Mouse (Mus musculus) liver, embryonic 13.5 days (tissue): ENCODE measurements around the gene Trim44. TPM values are rescaled to one million over a fixed set of nuclear protein-coding genes. Genes with fewer than 3 reads are reported as not detected.

Experiments used
- ATAC-seq: fragments of 200-750 bp; cut with Nextera tagmentation; 2 replicates; pipeline ENCODE4 v1.8.0; 2017; ENCODE audit warnings: low read depth, mild to moderate bottlenecking, moderate number of reproducible peaks, moderate library complexity
- DNase-seq: peaks from one replicate; pipeline ENCODE4 v3.0.0; 2022
- H3K27ac ChIP-seq: fragments of 300-500 bp; sonication (generic); 2 replicates; pipeline ENCODE4 v1.5.1; 2015; ENCODE audit warnings: moderate library complexity, mild to moderate bottlenecking, inconsistent platforms
- H3K27me3 ChIP-seq: fragments of 300-500 bp; sonication (generic); 2 replicates; pipeline ENCODE4 v1.6.1; 2015; ENCODE audit warnings: mild to moderate bottlenecking, inconsistent platforms
- H3K36me3 ChIP-seq: fragments of 300-500 bp; sonication (generic); 2 replicates; pipeline ENCODE4 v1.6.1; 2015; ENCODE audit warnings: mild to moderate bottlenecking, inconsistent platforms
- H3K4me1 ChIP-seq: fragments of 300-500 bp; sonication (generic); replicated peaks from 2 replicates; pipeline ENCODE4 v1.6.1; 2015; ENCODE audit warnings: inconsistent platforms
- H3K4me2 ChIP-seq: fragments of 300-500 bp; sonication (generic); 2 replicates; pipeline ENCODE4 v1.6.1; 2015; ENCODE audit warnings: inconsistent platforms, mild to moderate bottlenecking, moderate library complexity
- H3K4me3 ChIP-seq: fragments of 300-500 bp; sonication (generic); replicated peaks from 2 replicates; pipeline ENCODE4 v1.5.1; 2015; ENCODE audit warnings: mild to moderate bottlenecking, inconsistent platforms
- H3K9ac ChIP-seq: fragments of 300-500 bp; sonication (generic); 2 replicates; pipeline ENCODE4 v1.6.1; 2015; ENCODE audit warnings: mild to moderate bottlenecking, inconsistent platforms
- H3K9me3 ChIP-seq: fragments of 300-500 bp; sonication (generic); replicated peaks from 2 replicates; pipeline ENCODE4 v1.6.1; 2016; ENCODE audit warnings: inconsistent platforms
- WGBS: fragments of 180-500 bp; shearing (Covaris S2); methylation state at CpG from one replicate; pipeline ENCODE4 v1.1.7; 2015; ENCODE audit not compliant: insufficient replicate concordance; 5-methylcytosine and 5-hydroxymethylcytosine counted together
- polyA plus RNA-seq: library from polyadenylated mRNA; unstranded; fragments of >200 nt; fragmentation: Nextera tagmentation; extraction: Ambion mirVana; gene quantifications from 2 replicates; pipeline ENCODE4 v1.2.1, GENCODE M21; 2015

The Trim44 gene
- polyA plus RNA-seq, 1 experiment from 2014 or later: 5.9 TPM

GRCm38 (mm10) chr2:102312903-102313302, 94.7 kb downstream of the Trim44 start:
- WGBS: 85% methylated on average over 1 of the region's 1 CpGs
- DNase-seq (no peak), ATAC-seq (no peak)

GRCm38 (mm10) chr2:102303274-102303673, 104.4 kb downstream of the Trim44 start:
- no peaks in the 10 kb centered on the region for H3K4me1 ChIP-seq
- H3K27ac ChIP-seq: no peak overlapping the region
- H3K4me3 ChIP-seq: no peak overlapping the region
- 72% methylated on average over 2 of the region's 2 CpGs for WGBS
- DNase-seq (no peak), ATAC-seq (no peak)
- no peaks in the 10 kb centered on the region for H3K9me3 ChIP-seq
- no peak overlapping the region for H3K4me2 ChIP-seq
- H3K27me3 ChIP-seq: no peaks in the 10 kb centered on the region
- no peak overlapping the region for H3K9ac ChIP-seq
- H3K36me3 ChIP-seq: no peaks in the 10 kb centered on the region; the same call in 1 of the 2 replicates

More at GRCm38 (mm10) chr2:102312903-102313302, 94.7 kb downstream of the Trim44 start:
- Histone ChIP-seq H3K9ac (no peak overlapping the region), H3K4me3 (no peak overlapping the region), H3K27me3 (no peaks in the 10 kb centered on the region), H3K4me2 (no peak overlapping the region), H3K36me3 (no peaks in the 10 kb centered on the region), H3K9me3 (no peaks in the 10 kb centered on the region), H3K4me1 (no peaks in the 10 kb centered on the region), H3K27ac (no peak overlapping the region)

- no peaks in the 10 kb centered on the region for H3K4me1 ChIP-seq
- no peak overlapping the region for H3K4me2 ChIP-seq
Measured at GRCm38 (mm10) chr2:102302532-102302931, 105.1 kb downstream of the Trim44 start.

GRCm38 (mm10) chr2:102294827-102295270, 112.8 kb downstream of the Trim44 start:
- DNase-seq (no peak), ATAC-seq (no peak)
- H3K27me3 ChIP-seq: no peaks in the 10 kb centered on the region
- 31% methylated on average over 6 of the region's 6 CpGs for WGBS
- no peak overlapping the region for H3K9ac ChIP-seq
- no peak overlapping the region for H3K27ac ChIP-seq
- H3K9me3 ChIP-seq: no peaks in the 10 kb centered on the region
- H3K4me2 ChIP-seq: no peak overlapping the region
- H3K4me1 ChIP-seq: no peaks in the 10 kb centered on the region
- no peak overlapping the region for H3K4me3 ChIP-seq
- H3K36me3 ChIP-seq: no peaks in the 10 kb centered on the region

More at GRCm38 (mm10) chr2:102302532-102302931, 105.1 kb downstream of the Trim44 start:
- WGBS: 82% methylated on average over 1 of the region's 1 CpGs
- no peak overlapping the region for H3K4me3 ChIP-seq
- no peak overlapping the region for H3K9ac ChIP-seq
- H3K27ac ChIP-seq: no peak overlapping the region
- ATAC-seq (no peak), DNase-seq (no peak)
- no peaks in the 10 kb centered on the region for H3K27me3 ChIP-seq
- no peaks in the 10 kb centered on the region for H3K9me3 ChIP-seq
- no peaks in the 10 kb centered on the region; the same call in 1 of the 2 replicates for H3K36me3 ChIP-seq

DNA sequence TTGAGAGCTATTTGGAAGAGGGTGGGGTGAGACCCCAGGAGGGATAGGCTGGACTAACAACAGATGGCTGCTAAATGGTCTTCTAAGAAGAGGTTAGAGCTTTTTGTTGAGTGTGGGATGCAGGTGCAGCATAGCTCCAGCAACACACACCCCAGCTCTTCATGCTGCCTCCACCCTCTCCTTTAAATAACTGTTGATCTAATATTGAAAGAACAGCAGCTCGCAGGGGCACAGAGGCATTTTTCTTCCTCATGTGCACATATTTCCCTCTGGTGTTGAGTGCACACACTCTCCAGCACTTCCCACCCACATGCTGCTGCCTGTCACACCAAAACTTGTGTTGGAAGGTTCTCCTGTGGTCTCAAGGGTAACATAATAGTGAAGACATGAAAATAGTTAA, 114.4 kb downstream of the Trim44 start:
- Histone ChIP-seq H3K27ac (no peak overlapping the region), H3K27me3 (no peaks in the 10 kb centered on the region), H3K9ac (no peak overlapping the region), H3K9me3 (no peaks in the 10 kb centered on the region), H3K4me2 (no peak overlapping the region), H3K36me3 (no peaks in the 10 kb centered on the region), H3K4me3 (no peak overlapping the region), H3K4me1 (no peaks in the 10 kb centered on the region)
- WGBS: 46% methylated on average over 1 of the region's 1 CpGs
- DNase-seq (no peak), ATAC-seq (no peak)

DNA sequence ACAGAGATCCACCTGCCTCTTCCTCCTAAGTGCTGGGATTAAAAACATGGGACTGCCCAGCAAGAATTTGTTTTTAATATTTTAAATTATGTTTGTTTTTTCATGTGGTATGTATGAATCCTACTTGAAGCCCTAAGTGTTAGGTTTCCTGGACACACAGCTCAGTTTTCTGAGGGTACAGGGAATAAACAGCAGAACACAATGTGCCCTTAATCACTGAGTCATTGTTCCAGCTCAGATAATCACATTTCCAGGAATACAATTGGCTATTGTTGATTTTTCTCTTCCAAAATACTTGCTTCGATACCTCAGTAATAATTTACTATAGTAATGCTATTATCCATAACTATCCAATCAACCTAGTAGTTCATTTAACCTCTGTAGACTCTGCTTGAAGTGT, 115.6 kb downstream of the Trim44 start:
- WGBS: 56% methylated on average over 1 of the region's 1 CpGs
- no peak for ATAC-seq

GRCm38 (mm10) chr2:102291533-102291932, 116.1 kb downstream of the Trim44 start:
- Histone ChIP-seq H3K36me3 (no peaks in the 10 kb centered on the region), H3K9ac (no peak overlapping the region), H3K4me2 (no peak overlapping the region), H3K4me3 (no peak overlapping the region), H3K27me3 (no peaks in the 10 kb centered on the region), H3K27ac (no peak overlapping the region), H3K4me1 (no peaks in the 10 kb centered on the region), H3K9me3 (no peaks in the 10 kb centered on the region)
- 44% methylated on average over 2 of the region's 2 CpGs for WGBS
- ATAC-seq (no peak), DNase-seq (no peak)

More for the DNA sequence above, 115.6 kb downstream of the Trim44 start:
- H3K36me3 ChIP-seq: no peaks in the 10 kb centered on the region
- H3K27ac ChIP-seq: no peak overlapping the region
- H3K4me2 ChIP-seq: no peak overlapping the region
- no peak overlapping the region for H3K9ac ChIP-seq
- no peaks in the 10 kb centered on the region for H3K4me1 ChIP-seq
- no peak for DNase-seq
- no peaks in the 10 kb centered on the region for H3K9me3 ChIP-seq
- no peak overlapping the region for H3K4me3 ChIP-seq
- no peaks in the 10 kb centered on the region for H3K27me3 ChIP-seq

GRCm38 (mm10) chr2:102290041-102290440, 117.6 kb downstream of the Trim44 start:
- 41% methylated on average over 5 of the region's 5 CpGs for WGBS
- ATAC-seq (no peak), DNase-seq (no peak)
- no peak overlapping the region for H3K9ac ChIP-seq
- no peak overlapping the region for H3K4me3 ChIP-seq
- no peaks in the 10 kb centered on the region for H3K27me3 ChIP-seq
- no peaks in the 10 kb centered on the region for H3K4me1 ChIP-seq
- no peaks in the 10 kb centered on the region for H3K9me3 ChIP-seq
- no peaks in the 10 kb centered on the region for H3K36me3 ChIP-seq
- no peak overlapping the region for H3K27ac ChIP-seq
- no peak overlapping the region for H3K4me2 ChIP-seq

DNA sequence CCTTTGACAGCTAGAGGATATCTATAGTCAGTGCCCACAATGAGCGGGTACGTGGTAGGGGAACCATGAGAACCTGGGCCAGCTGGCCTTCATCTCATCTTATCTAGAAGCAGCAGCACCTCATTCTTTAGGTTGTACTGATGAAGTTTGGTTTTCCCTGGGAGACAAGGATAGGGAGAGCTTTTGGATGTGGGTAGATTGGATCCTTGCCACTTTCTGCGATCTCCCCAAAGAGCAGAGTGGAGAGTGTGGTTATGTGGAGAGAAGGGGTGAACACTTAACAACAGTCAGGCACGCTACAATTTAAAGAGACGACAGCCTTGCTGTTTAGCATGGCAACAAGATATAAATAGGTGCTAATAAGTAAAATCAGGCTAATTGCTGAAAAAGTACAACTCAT, 119.0 kb downstream of the Trim44 start:
- DNase-seq (no peak), ATAC-seq (no peak)
- Histone ChIP-seq H3K4me2 (no peak overlapping the region), H3K9ac (no peak overlapping the region), H3K27ac (no peak overlapping the region), H3K27me3 (no peaks in the 10 kb centered on the region), H3K4me3 (no peak overlapping the region), H3K36me3 (no peaks in the 10 kb centered on the region), H3K4me1 (no peaks in the 10 kb centered on the region), H3K9me3 (no peaks in the 10 kb centered on the region)
- WGBS: 66% methylated on average over 5 of the region's 5 CpGs

- H3K9me3 ChIP-seq: no peaks in the 10 kb centered on the region
- H3K27ac ChIP-seq: no peak overlapping the region
- ATAC-seq (no peak), DNase-seq (no peak)
- no peaks in the 10 kb centered on the region for H3K4me1 ChIP-seq
- H3K27me3 ChIP-seq: no peaks in the 10 kb centered on the region
- no peaks in the 10 kb centered on the region for H3K36me3 ChIP-seq
- no peak overlapping the region for H3K4me3 ChIP-seq
- H3K9ac ChIP-seq: no peak overlapping the region
- 75% methylated on average over 3 of the region's 3 CpGs for WGBS
- H3K4me2 ChIP-seq: no peak overlapping the region
Measured at GRCm38 (mm10) chr2:102287369-102287768, 120.3 kb downstream of the Trim44 start.

DNA sequence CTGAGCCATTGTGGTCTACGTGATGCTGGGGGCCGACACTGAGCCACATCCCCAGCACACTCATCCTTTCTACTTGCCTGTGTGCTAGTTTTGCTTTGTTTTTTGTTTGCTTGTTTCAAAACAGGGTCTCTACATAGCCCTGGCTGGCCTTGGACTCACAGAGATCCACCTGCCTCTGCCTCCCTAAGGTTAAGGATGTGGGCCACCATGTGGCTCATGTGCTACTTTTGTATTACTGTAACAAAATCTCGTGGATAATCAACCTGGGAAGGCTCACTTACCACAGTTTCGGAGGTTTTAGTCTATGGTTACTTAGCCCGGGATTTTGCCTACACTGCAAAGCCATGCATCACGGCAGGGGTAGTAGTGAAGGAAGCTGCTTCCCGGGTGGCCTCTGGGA, 125.5 kb downstream of the Trim44 start:
- no peak overlapping the region for H3K27ac ChIP-seq
- no peak overlapping the region for H3K4me3 ChIP-seq
- no peak for ATAC-seq
- no peak for DNase-seq
- WGBS: 52% methylated on average over 7 of the region's 7 CpGs
- no peaks in the 10 kb centered on the region for H3K4me1 ChIP-seq
- H3K27me3 ChIP-seq: no peaks in the 10 kb centered on the region
- no peak overlapping the region for H3K4me2 ChIP-seq
- H3K36me3 ChIP-seq: no peaks in the 10 kb centered on the region
- no peak overlapping the region for H3K9ac ChIP-seq
- H3K9me3 ChIP-seq: no peaks in the 10 kb centered on the region

DNA sequence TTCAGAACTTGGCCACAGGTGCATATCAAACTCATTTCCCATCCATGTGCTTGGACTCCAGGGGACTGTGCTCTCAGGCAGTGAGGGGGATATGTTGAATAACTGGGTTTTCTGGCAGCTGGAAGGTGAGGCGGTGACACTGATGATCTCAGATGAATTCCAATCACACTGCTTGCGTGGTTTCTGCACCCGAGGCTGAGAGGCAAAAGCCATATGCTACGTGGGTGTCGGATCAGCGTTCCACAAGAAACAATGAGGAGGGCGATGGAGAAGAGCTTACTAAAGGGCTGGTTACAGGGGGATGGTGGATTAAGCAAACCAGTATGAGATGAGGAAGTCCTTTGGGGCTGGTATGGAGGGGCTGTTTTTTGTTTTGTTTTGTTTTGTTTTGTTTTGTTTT, 127.8 kb downstream of the Trim44 start:
- ATAC-seq (no peak), DNase-seq (no peak)
- Histone ChIP-seq H3K4me2 (no peak overlapping the region), H3K36me3 (no peaks in the 10 kb centered on the region), H3K9me3 (no peaks in the 10 kb centered on the region), H3K9ac (no peak overlapping the region), H3K4me1 (no peaks in the 10 kb centered on the region), H3K27me3 (no peaks in the 10 kb centered on the region), H3K27ac (no peak overlapping the region), H3K4me3 (no peak overlapping the region)
- WGBS: 56% methylated on average over 7 of the region's 7 CpGs
